Mouse (Mus musculus) central nervous system, embryonic 14 days (tissue): ENCODE data around the gene Caml. TPM values are rescaled to one million over a fixed set of nuclear protein-coding genes. Genes with fewer than 3 reads are reported as not detected.

ENCODE experiments used
- polyA plus RNA-seq: library from polyadenylated mRNA; depleted of rRNA; stranded (reverse); fragments of >200 nt; gene quantifications from 2 replicates; pipeline ENCODE4 v1.2.3, GENCODE M21; 2012; rRNA removed

Caml gene
- 87.8 and 97.2 TPM in 2 replicates for polyA plus RNA-seq

DNA sequence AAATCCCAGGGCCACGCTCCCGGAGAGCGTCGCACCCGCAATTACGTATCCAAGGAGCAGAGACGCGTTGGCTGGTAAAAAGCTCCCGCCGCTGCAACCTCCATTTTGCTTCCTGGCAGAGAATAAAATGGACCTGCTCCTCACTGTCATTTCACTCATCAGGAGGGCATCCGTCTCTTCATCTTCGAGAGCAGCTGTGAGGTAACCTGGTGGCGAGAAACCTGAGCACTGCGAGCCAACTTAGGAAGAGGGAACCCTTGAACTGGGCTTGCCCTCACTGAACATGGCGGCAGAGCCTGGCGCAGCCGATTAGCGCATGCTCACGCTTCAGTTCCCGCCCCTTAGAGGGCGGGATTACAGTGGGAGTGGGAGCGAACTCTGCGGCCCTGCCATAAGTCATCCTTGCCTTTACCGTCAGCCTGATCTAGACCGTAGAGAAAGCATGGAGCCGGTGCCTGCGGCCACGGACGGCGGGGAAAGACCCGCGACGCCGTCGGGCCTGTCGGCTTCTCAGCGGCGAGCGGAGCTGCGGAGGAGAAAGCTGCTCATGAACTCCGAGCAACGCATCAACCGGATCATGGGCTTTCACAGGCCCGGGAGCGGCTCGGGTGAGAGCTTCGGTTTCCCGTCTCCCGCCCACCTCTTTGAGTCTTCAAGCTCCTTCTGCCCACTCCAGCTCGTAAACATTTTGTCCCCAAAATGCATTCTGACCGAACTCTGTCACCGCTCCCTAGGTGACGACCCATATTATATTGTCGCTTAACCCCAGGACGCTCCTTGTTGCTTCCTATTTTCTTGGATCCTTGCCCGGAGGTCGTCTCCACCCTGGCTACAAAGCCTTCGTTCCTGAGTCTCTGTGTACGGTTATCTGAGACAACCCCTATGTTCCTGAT lies at the start of gene Caml:
Gene Caml, plus strand, starts transcription at position 357 of the 893 bp plus-strand sequence.

DNA sequence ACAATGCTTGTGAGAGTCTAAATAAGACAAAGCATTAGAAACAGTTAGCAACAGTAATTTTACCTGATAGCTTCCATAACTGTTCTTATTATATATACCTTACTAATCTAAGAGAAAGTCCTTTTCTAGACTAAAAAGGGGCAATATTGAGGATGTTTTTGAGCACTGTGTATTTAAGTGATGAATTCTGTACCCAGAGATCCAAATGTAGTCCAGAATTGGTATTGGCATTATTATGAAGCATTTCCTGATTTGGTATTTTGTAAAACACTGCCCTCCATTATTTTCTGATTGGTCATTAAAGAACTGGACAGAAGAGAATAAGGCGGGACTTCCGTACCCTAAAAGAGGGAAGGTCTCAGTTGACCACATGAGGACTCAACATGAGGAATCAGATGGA lies 49.4 kb upstream of the Caml start, which contains the start of gene Tmed9:
Gene Tmed9, plus strand, starts transcription at position 301 of the 400 bp plus-strand sequence.

DNA sequence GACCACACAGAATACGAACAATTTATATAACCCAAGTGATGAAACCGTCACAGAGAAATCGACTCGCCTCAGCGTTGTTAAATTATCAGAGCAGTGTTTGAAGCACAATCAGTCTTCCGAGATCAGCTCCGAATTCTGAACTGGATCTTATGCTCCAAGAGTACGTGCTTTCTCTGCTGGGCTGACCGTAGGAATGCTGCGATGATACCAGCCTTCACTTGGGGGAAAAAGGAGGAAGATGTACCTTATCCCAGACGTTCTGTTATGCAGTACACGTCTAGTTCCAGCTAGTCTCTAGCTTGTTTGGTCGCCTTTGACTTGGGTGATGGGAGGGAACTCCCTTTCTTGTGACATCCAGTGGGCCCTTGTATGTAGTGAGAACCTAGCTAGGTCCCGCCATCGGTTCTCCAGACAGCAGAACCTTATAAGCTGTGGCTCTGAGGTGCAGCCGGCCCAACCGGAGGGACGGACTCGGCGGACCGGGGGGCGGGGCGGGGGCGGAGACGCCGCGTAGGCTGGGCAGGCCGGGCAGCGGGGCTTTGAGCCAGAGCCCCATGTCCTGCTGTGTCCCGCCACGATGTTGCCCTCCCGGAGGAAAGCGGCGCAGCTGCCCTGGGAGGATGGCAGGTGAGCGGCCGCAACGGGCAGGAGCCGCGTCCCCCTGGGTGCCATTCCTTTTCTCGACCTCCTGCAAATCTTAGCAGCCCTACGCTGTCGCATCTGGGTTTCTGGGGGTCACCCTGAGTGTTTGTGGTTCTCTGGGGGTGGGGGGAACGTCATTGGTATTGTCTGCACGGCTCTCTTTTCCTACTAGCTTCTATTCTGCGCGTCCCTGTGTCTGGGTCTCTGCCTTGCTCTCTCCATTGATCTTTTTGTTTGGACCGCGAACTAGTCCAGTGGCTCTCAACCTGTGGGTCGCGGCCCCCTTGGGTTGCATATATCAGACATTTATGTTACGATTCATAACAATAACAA lies 23.0 kb upstream of the Caml start, which contains the start of gene B4galt7:
Gene B4galt7, plus strand, starts transcription at position 331 of the 975 bp plus-strand sequence.

DNA sequence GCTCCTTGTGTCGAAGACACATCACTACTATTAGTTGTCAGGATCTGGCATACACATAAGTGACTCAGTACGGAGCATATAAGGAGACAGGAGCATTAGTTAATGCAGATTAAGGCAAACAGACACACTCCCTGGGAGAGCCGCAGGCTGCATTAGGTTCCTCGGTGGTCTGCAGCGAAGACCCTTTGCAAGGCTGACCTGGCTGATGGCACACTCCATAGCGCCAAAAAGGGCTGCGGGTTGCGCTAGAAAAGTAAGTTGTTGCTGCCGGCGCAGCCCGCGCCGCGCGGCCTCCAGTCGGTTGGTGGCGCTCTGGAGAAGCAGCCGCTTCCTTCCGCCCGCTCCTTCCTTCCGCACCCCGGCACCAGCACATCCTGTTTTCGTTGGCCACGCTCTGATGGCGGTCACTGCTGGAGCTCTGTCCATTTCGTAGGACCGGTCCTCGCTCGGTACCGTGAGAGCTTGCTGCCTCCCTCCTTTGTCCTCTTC lies 11.9 kb downstream of the Caml start, which contains the start of gene Ddx46:
Gene Ddx46, plus strand, starts transcription at position 389 of the 489 bp plus-strand sequence.

Other genes starting within 250 kb of the Caml start
- 0.06 and 0.07 TPM in 2 replicates for gene Slc34a1, start 224.8 kb upstream of the Caml start, polyA plus RNA-seq
- 0.43 and 0.44 TPM in 2 replicates for gene Pfn3, start 207.8 kb upstream of the Caml start, polyA plus RNA-seq
- 0.07 and 0.23 TPM in 2 replicates for gene F12, start 196.2 kb upstream of the Caml start, polyA plus RNA-seq
- gene Grk6, start 177.9 kb upstream of the Caml start, polyA plus RNA-seq: 84.0 and 87.2 TPM in 2 replicates
- 55.8 and 56.1 TPM in 2 replicates for gene Prr7, start 158.7 kb upstream of the Caml start, polyA plus RNA-seq
- gene Dbn1, start 134.9 kb upstream of the Caml start, polyA plus RNA-seq: 719 and 813 TPM in 2 replicates
- gene Pdlim7, start 109.3 kb upstream of the Caml start, polyA plus RNA-seq: 99.9 and 135 TPM in 2 replicates
- 16.3 and 17.4 TPM in 2 replicates for gene Dok3, start 93.7 kb upstream of the Caml start, polyA plus RNA-seq
- 106 and 112 TPM in 2 replicates for gene Ddx41, start 86.3 kb upstream of the Caml start, polyA plus RNA-seq
- gene Fam193b, start 51.9 kb upstream of the Caml start, polyA plus RNA-seq: 165 and 171 TPM in 2 replicates
- 121 and 154 TPM in 2 replicates for gene Tmed9, start 49.3 kb upstream of the Caml start, polyA plus RNA-seq
- 41.2 and 43.8 TPM in 2 replicates for gene B4galt7, start 23.1 kb upstream of the Caml start, polyA plus RNA-seq
- gene Ddx46, start 12.0 kb downstream of the Caml start, polyA plus RNA-seq: 56.7 and 59.6 TPM in 2 replicates
- gene B230219D22Rik, start 70.1 kb downstream of the Caml start, polyA plus RNA-seq: 74.9 and 77.3 TPM in 2 replicates
- gene Txndc15, start 91.6 kb downstream of the Caml start, polyA plus RNA-seq: 64.1 and 65.0 TPM in 2 replicates
- 34.7 and 36.3 TPM in 2 replicates for gene Pcbd2, start 104.4 kb downstream of the Caml start, polyA plus RNA-seq
- gene Catsper3, start 161.6 kb downstream of the Caml start, polyA plus RNA-seq: 0.07 and 0.09 TPM in 2 replicates
- gene Pitx1, start 213.2 kb downstream of the Caml start, polyA plus RNA-seq: 0.50 and 5.4 TPM in 2 replicates